Mouse (Mus musculus) T-helper 1 cell (primary cell): Measurements from ENCODE around the gene Cfap43.
"Not testable (repeated sequence)": the region's sequence is repeated elsewhere in the genome, so short reads cannot be mapped to it uniquely, and the experiment has no call there.

Experiments used
- in situ Hi-C: fragments of 300-600 bp; cut with MboI, MseI; formaldehyde crosslinking; loops from one replicate; pipeline ENCODE4 v1.15.1; 2025; ENCODE audit warnings: high pct_unique_total_duplicates

Gene Cfap43

DNA sequence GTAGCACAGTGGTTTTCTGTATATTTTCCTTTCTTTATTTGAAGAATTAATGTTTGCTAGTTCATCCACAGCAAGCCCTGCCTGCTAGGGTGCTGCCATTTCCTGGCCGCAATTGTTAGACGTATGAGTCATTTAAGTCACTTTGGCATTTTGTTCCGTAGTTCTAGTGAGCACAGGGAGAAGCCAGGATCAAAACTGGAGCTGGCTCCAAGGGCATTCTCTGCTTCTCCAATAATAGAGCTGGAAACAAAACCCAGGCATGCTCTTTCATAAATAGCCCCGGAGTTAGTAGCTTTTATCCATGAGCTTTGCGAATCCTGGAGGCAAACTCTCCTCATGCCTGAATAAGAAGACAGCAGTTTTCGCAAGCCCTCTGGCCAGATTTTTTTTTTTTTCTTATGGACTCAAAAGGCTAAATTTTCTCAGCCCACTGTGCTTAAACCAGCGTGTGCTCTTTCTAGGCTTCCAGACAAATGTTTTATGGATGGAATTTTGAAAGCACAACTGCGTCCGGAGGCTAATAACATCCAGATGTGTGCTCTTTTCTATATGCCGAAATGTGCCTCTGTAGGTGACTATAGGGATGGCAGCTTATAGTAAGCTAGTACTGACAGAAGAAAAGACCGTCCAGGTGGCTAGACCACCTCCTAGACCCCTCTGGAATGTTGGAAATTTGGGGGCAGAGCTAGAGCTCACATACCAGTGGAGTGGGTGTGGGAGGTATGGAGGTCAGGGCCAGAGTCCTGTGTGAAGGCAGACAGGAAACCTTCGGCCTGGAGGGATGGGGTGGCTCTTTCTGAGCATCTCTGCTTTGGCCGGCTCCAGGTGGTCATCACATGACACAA lies 64.9 kb downstream of the Cfap43 start:
- in situ Hi-C loops: no loop called here

GRCm38 (mm10) chr19:47853053-47853452 lies 66.0 kb downstream of the Cfap43 start:
- in situ Hi-C loops: no loop called here

DNA sequence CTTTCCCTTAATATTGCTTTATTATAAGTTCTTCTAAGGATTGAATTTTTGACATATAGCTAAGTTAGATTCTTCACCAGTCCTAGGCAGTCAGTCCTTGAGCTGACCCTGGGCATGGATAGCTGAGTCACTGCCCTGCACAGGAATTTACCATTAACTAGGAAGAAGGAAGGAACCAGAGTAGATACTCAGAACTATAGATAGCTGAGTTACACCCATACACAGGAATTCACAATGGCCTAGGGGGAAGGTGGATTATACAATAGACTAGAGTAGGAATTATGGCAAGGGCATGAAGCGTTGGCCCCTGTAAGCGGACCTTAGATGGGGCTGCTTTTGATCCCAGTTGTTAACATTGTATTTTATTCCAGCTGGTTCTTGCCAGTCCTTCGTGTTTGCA lies 67.0 kb downstream of the Cfap43 start:
- in situ Hi-C loops: not testable (repeated sequence)

GRCm38 (mm10) chr19:47849735-47850134 lies 69.4 kb downstream of the Cfap43 start:
- in situ Hi-C loops: no loop called here

DNA sequence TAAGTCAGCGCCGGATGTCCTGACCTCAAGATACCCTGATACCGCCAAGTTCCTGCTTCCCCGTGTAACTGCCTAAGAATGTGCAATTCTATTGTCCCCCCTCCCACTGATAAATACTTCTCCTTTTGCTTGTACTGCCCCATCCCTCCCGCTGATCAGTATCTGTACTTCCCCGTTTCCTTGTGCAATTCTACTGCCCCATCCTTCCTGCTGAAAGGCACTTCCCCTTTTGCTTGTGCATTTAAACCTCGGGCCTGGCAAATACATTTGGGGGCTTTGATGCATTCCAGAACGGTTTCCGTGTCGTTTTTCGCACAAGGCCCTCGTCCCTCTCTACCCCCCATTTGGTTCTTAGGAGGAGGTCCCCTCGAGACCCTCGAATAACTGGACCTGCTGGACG lies 77.9 kb downstream of the Cfap43 start:
- in situ Hi-C loops: not testable (repeated sequence)

DNA sequence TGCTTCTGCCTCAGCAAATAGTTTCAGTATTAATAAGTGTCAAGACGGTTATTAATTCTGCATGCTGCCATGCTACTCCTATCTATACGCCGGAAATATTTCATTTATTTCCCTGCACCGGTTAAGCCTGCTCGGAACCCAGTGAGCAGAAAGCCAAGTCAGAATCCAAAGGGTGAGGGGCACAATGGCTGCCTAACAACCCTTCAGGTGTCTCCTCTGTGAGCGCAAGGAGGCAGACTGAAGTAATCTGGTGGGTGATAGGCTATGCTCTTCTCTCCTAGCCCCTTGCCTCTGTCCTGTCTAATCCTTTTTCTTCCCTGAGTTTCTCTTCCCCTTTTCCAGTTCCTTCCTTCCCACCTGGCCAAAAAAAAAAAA lies 81.6 kb downstream of the Cfap43 start:
- in situ Hi-C loops: no loop called here

DNA sequence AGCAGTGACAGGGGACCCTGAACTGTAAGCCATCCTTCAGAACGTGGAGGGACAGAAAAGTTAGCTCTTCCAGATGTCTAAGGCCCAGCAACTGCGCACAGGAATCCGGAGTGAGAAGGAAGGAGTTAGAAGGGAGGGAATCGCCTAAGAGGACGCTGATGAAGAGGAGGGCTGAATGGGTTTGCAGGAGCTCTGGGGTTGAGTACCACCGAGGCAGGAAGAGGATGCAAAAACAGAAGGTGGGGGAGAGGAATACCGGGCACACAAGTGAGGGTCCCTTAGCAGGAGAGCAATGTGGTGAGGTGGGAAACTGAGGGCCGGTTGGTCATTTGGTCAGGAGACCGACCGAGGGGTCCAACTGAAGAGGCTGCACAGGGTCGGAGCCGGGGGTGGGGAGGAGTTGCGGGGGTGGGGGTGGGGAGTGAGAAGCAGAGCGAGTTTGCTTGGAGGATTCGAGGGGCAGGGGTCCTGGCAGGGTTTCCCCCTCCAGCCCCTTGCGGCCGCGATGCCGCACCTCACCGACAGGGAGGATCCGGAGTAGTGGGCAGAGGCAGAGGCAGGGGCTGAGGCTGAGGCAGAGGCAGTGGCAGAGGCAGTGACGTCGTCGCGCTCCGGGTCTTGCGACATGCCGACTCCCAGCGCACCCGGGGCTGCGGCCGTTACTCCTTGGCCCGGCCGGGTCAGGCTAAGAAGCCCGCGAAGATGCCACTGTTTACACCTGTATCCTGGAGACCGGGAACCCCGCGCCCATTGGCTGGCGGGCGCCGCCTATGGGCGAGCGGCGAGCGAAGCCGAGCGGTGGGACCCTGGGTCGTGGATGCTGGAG lies 82.2 kb downstream of the Cfap43 start:
- in situ Hi-C loops: no loop called here

DNA sequence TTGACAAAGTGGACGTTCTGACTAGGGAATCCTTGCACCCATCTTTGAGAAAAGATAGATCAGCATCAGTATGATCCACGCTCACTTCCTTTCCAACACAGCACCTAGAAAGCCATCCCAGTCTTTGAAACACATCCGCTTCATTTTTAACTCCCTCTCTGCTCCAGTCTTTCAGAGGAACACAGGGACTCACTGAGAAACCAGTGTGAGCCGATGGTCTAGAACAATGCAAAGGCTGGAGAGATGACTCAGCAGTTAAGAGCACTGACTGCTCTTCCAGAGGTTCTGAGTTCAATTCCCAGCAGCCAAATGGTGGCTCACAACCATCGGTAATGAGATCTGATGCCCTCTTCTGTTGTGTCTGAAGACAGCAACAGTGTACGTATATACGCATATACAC lies 83.3 kb downstream of the Cfap43 start:
- in situ Hi-C loops: no loop called here

DNA sequence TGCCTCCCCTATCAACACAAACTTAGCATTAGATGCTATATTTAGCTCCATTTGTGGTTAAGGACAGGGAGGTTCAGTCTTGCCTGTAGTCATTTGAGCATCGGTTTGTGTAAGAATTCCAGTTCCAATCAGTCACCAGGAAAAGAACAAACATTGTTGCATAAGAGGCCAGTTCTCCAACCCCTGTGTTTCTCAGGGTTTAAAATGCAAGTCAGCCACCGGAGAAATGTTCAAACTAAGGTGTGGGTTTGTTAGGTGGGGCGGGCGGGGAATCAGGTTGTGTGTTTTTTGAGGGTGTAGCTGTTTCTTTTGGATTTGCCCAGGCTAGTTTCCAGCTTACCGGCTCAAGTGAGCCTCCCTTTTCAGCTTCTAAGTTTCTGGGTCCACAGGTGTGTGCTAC lies 84.5 kb downstream of the Cfap43 start:
- in situ Hi-C loops: no loop called here

DNA sequence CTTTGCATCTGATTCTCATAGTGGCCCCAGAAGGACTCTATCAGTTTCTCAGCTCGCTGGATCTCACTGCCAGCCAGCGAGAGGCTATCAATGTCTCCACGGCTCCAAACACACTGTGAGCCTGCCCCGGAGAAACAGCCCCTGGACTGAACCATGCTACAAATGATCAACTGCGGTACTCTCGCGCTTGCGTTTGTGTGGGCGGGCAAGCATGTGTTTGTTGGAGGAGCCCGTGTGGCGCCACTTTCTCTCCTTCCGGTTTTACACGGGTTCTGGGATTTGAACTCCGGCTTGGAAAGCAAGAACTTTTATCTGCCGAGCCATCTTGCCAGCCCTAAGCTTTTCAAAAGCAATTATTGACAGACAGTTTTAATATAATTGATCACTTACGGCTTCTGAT lies 86.8 kb downstream of the Cfap43 start:
- in situ Hi-C loops: no loop called here

GRCm38 (mm10) chr19:47831111-47831510 lies 88.0 kb downstream of the Cfap43 start:
- in situ Hi-C loops: no loop called here

DNA sequence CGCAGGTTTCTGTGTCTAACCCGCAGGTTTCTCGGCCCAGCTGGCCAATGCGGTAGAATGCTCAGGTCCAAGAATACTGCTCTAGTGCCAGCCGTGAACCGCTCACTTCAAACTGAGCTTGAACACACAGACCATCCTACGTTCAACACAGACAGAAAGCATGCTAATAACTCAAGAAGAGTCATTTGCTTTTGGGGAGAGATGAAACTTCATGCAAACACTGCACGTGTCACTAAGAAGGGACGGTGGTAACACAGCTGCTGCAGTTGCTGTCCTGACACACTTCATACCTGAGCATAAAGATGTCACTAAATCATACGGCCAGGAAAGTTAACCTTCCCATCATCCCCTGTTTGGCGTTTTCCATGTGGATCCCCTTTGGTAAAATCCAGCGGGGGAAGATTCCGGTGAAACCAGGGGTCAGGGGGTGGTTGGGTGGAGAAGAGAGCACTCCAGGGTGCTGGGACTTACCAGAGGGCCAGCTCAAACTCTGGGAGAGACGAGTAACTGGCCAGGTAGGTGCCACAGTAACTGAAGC lies 89.1 kb downstream of the Cfap43 start:
- in situ Hi-C loops: loop anchor here (10.0 kb wide), 1 partner anchor 475 kb away; no protein-coding TSS in a partner anchor

DNA sequence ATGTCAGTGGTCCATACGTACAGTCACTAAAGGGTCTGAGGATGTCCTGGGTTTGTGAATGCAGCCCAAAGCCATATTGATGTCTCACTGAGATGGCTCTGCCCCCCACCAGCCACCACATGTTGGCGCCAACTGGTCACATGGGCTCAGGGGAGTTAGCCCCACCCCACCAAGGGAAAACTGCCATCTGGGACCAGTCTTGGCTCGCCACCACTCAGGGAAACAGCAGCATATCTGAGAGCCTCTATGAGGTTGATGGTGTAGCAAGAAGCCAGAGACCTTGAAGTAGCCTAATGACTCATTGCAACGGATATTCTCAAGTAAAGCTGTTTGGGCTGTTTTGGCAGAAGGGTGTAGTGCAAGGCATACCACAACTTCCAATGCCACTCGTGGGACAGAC lies 95.1 kb downstream of the Cfap43 start:
- in situ Hi-C loops: loop anchor here (10.0 kb wide), 1 partner anchor 469 kb away; no protein-coding TSS in a partner anchor

GRCm38 (mm10) chr19:47822143-47822796 lies 96.8 kb downstream of the Cfap43 start:
- in situ Hi-C loops: loop anchor here (10.0 kb wide), 1 partner anchor 467 kb away; no protein-coding TSS in a partner anchor

GRCm38 (mm10) chr19:47821494-47821872 lies 97.6 kb downstream of the Cfap43 start:
- in situ Hi-C loops: loop anchor here (10.0 kb wide), 1 partner anchor 467 kb away; no protein-coding TSS in a partner anchor

GRCm38 (mm10) chr19:47820832-47821493 lies 98.1 kb downstream of the Cfap43 start:
- in situ Hi-C loops: loop anchor here (10.0 kb wide), 1 partner anchor 466 kb away; no protein-coding TSS in a partner anchor

- in situ Hi-C loops: loop anchor here (10.0 kb wide), 1 partner anchor 443 kb away; no protein-coding TSS in a partner anchor
Observed at GRCm38 (mm10) chr19:47817692-47818091, 101.4 kb downstream of the Cfap43 start.

GRCm38 (mm10) chr19:47814721-47815120 lies 104.4 kb downstream of the Cfap43 start:
- in situ Hi-C loops: loop anchor here (10.0 kb wide), 1 partner anchor 440 kb away; no protein-coding TSS in a partner anchor

- in situ Hi-C loops: loop anchor here (10.0 kb wide), 1 partner anchor 437 kb away; no protein-coding TSS in a partner anchor
Observed at GRCm38 (mm10) chr19:47812091-47812490, 107.0 kb downstream of the Cfap43 start.

DNA sequence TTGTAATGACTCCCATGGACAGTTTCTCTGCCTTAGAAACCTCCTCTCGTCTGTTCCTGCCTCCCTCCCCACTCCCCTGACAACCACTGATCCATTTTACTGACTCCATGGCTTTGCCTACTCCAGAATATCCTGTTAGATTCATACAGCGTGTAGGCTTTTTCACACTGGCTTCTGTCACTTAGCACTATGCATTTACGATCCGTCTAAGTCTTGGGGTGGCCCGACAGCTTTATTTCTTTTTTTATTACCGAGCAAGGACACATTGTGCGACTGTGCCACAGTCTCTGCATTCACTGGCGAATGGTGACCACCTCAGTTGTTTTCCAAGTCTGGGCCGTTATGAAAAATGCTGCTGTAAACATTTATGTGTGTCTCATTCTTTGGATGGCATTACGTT lies 120.5 kb downstream of the Cfap43 start:
- in situ Hi-C loops: loop anchor here (5.0 kb wide), 1 partner anchor 291 kb away; no protein-coding TSS in a partner anchor

- in situ Hi-C loops: loop anchor here (5.0 kb wide), 1 partner anchor 289 kb away; no protein-coding TSS in a partner anchor
Observed at GRCm38 (mm10) chr19:47796699-47797098, 122.4 kb downstream of the Cfap43 start.
